Mouse (Mus musculus): Measurements from ENCODE around the gene Shld2. TPM values are rescaled to one million over a fixed set of nuclear protein-coding genes. Genes with fewer than 3 reads are reported as not detected.

Shld2 gene
- polyA plus RNA-seq (2015; fragmentation: Nextera tagmentation; extraction: Ambion mirVana) = 8.0 and 8.6 TPM in 2 replicates

- Histone ChIP-seq H3K36me3 (no peaks in the 10 kb centered on the region), H3K4me2 (peak within 1 kb of the TSS; percentile 86), H3K9me3 (replicated peaks) (no peaks in the 10 kb centered on the region), H3K4me3 (peak within 1 kb of the TSS; percentile 95), H3K4me1 (replicated peaks) (peaks cover 19% of the 10 kb centered on the region), H3K27me3 (no peaks in the 10 kb centered on the region), H3K27ac (peak within 1 kb of the TSS; percentile 96), H3K9ac (peak within 1 kb of the TSS; percentile 95)
- WGBS = under 1% methylated on average over 82 of the region's 100 CpGs
- ATAC-seq (replicated peaks; ENCODE audit: insufficient number of reproducible peaks, insufficient read depth, low FRiP score, low read depth) = peak; percentile 96
These were observed at the start of gene Shld2, which contains the start of gene Glud1 for GRCm38 (mm10) chr14:34310234-34310965. TSS of gene Shld2 (minus strand) at chr14:34310493. TSS of gene Glud1 (plus strand) at chr14:34310727.

- no peak for ATAC-seq (replicated peaks; ENCODE audit: insufficient number of reproducible peaks, insufficient read depth, low FRiP score, low read depth)
- H3K4me3 ChIP-seq = no peak overlapping the region
- no peaks in the 10 kb centered on the region for H3K9me3 ChIP-seq (replicated peaks)
- WGBS = 46% methylated on average over 5 of the region's 5 CpGs
- no peak overlapping the region for H3K9ac ChIP-seq
- no peak overlapping the region for H3K27ac ChIP-seq
- peaks cover 7% of the 10 kb centered on the region for H3K4me1 ChIP-seq (replicated peaks)
- H3K4me2 ChIP-seq = no peak overlapping the region
- H3K27me3 ChIP-seq = 0 out of 2 replicates have a peak, but pooled peaks cover 6% of the 10 kb centered on the region
- H3K36me3 ChIP-seq = no peaks in the 10 kb centered on the region
These were observed 49.5 kb upstream of the Shld2 start for GRCm38 (mm10) chr14:34359676-34360244.

- Histone ChIP-seq H3K4me2 (no peak overlapping the region), H3K36me3 (no peaks in the 10 kb centered on the region), H3K27ac (no peak overlapping the region), H3K27me3 (0 out of 2 replicates have a peak, but pooled peaks cover 5% of the 10 kb centered on the region), H3K4me3 (no peak overlapping the region), H3K4me1 (replicated peaks) (0 out of 2 replicates have a peak, but pooled peaks cover under 1% of the 10 kb centered on the region), H3K9me3 (replicated peaks) (no peaks in the 10 kb centered on the region), H3K9ac (no peak overlapping the region)
- no peak for ATAC-seq (replicated peaks; ENCODE audit: insufficient number of reproducible peaks, insufficient read depth, low FRiP score, low read depth)
- WGBS = 73% methylated on average over 7 of the region's 7 CpGs
These were observed 47.6 kb upstream of the Shld2 start for GRCm38 (mm10) chr14:34357671-34358455.

DNA sequence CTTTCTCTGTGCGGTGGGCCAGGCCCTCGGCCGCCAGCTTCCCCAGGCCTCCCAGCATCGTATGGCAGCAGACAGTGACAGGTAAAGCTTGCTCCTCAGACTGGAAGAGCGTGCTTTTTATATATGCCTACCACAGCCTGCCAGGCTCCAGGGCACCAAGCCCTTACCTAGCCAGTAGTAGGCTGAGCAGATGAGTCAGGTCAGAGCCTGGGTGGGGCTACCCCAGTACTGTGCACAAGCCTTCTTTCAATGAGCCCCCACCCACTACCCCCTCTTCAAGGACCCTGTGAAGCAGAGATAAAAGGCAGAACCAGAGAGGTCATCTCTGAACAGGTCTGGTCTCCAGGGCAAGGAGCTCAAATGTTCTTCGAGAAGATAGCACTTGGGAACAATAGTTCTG is 45.0 kb upstream of the Shld2 start, which contains the start of gene Fam25c:
Gene Fam25c, minus strand, starts transcription at position 133 of the 400 bp plus-strand sequence.
- Histone ChIP-seq H3K27me3 (no peaks in the 10 kb centered on the region), H3K27ac (no peak within 1 kb of the TSS), H3K9me3 (replicated peaks) (no peaks in the 10 kb centered on the region), H3K36me3 (no peaks in the 10 kb centered on the region), H3K4me3 (no peak within 1 kb of the TSS), H3K4me2 (no peak within 1 kb of the TSS), H3K9ac (no peak within 1 kb of the TSS), H3K4me1 (replicated peaks) (no peaks in the 10 kb centered on the region)
- WGBS = 65% methylated on average over 6 of the region's 6 CpGs
- ATAC-seq (replicated peaks; ENCODE audit: insufficient number of reproducible peaks, insufficient read depth, low FRiP score, low read depth) = no peak; the same call in 1 of the 2 replicates

GRCm38 (mm10) chr14:34354456-34354855 is 44.2 kb upstream of the Shld2 start:
- no peaks in the 10 kb centered on the region for H3K9me3 ChIP-seq (replicated peaks)
- H3K9ac ChIP-seq = no peak overlapping the region
- no peak overlapping the region for H3K4me2 ChIP-seq
- H3K4me3 ChIP-seq = no peak overlapping the region
- no peak for ATAC-seq (replicated peaks; ENCODE audit: insufficient number of reproducible peaks, insufficient read depth, low FRiP score, low read depth)
- no peaks in the 10 kb centered on the region for H3K27me3 ChIP-seq
- no peak overlapping the region for H3K27ac ChIP-seq
- no peaks in the 10 kb centered on the region for H3K36me3 ChIP-seq
- 72% methylated on average over 4 of the region's 4 CpGs for WGBS
- H3K4me1 ChIP-seq (replicated peaks) = no peaks in the 10 kb centered on the region

DNA sequence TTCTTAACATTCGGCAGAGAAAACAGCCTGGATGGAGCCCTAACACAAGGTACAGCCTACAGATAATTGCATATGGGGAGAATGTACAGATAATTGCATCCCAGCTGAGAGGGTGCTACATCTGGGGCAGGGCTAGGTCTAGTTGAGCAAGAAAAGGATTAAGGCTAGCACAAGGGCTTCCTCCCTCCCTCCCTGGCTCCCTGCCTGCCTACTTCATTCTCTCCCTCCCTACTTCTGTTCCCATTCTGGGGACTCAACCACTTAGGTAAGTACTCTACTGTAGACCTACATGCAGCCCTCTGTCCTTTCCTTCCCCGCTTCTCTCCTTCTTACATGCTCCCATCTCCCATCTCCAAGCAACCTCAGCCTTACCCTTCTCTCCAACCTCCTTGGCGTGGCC is 43.0 kb upstream of the Shld2 start:
- 87% methylated on average over 3 of the region's 3 CpGs for WGBS
- Histone ChIP-seq H3K36me3 (no peaks in the 10 kb centered on the region), H3K9me3 (replicated peaks) (no peaks in the 10 kb centered on the region), H3K4me1 (replicated peaks) (no peaks in the 10 kb centered on the region), H3K4me3 (no peak overlapping the region), H3K4me2 (no peak overlapping the region), H3K27me3 (no peaks in the 10 kb centered on the region), H3K27ac (no peak overlapping the region), H3K9ac (no peak overlapping the region)
- ATAC-seq (replicated peaks; ENCODE audit: insufficient number of reproducible peaks, insufficient read depth, low FRiP score, low read depth) = no peak

GRCm38 (mm10) chr14:34352523-34352922 is 42.2 kb upstream of the Shld2 start:
- H3K9me3 ChIP-seq (replicated peaks) = no peaks in the 10 kb centered on the region
- 61% methylated on average over 6 of the region's 6 CpGs for WGBS
- ATAC-seq (replicated peaks; ENCODE audit: insufficient number of reproducible peaks, insufficient read depth, low FRiP score, low read depth) = no peak
- no peak overlapping the region for H3K4me2 ChIP-seq
- no peak overlapping the region for H3K9ac ChIP-seq
- H3K4me1 ChIP-seq (replicated peaks) = no peaks in the 10 kb centered on the region
- no peak overlapping the region for H3K4me3 ChIP-seq
- no peaks in the 10 kb centered on the region for H3K27me3 ChIP-seq
- H3K27ac ChIP-seq = no peak overlapping the region
- no peaks in the 10 kb centered on the region for H3K36me3 ChIP-seq

GRCm38 (mm10) chr14:34351660-34352059 is 41.4 kb upstream of the Shld2 start:
- Histone ChIP-seq H3K27ac (no peak overlapping the region), H3K9me3 (replicated peaks) (no peaks in the 10 kb centered on the region), H3K9ac (no peak overlapping the region), H3K36me3 (no peaks in the 10 kb centered on the region), H3K4me1 (replicated peaks) (no peaks in the 10 kb centered on the region), H3K27me3 (no peaks in the 10 kb centered on the region), H3K4me2 (no peak overlapping the region), H3K4me3 (no peak overlapping the region)
- no peak for ATAC-seq (replicated peaks; ENCODE audit: insufficient number of reproducible peaks, insufficient read depth, low FRiP score, low read depth)
- WGBS = 69% methylated on average over 3 of the region's 3 CpGs

GRCm38 (mm10) chr14:34349007-34349406 is 38.7 kb upstream of the Shld2 start:
- H3K4me2 ChIP-seq = no peak overlapping the region
- no peak for ATAC-seq (replicated peaks; ENCODE audit: insufficient number of reproducible peaks, insufficient read depth, low FRiP score, low read depth)
- H3K27ac ChIP-seq = no peak overlapping the region
- no peaks in the 10 kb centered on the region for H3K4me1 ChIP-seq (replicated peaks)
- H3K9me3 ChIP-seq (replicated peaks) = no peaks in the 10 kb centered on the region
- 85% methylated on average over 8 of the region's 8 CpGs for WGBS
- H3K36me3 ChIP-seq = 0 out of 2 replicates have a peak, but pooled peaks cover 5% of the 10 kb centered on the region
- H3K27me3 ChIP-seq = no peaks in the 10 kb centered on the region
- H3K9ac ChIP-seq = no peak overlapping the region
- H3K4me3 ChIP-seq = no peak overlapping the region

- Histone ChIP-seq H3K9ac (no peak overlapping the region), H3K27me3 (no peaks in the 10 kb centered on the region), H3K4me1 (replicated peaks) (no peaks in the 10 kb centered on the region), H3K4me3 (no peak overlapping the region), H3K9me3 (replicated peaks) (no peaks in the 10 kb centered on the region), H3K27ac (no peak overlapping the region), H3K36me3 (peaks cover 9% of the 10 kb centered on the region; the same call in 1 of the 2 replicates), H3K4me2 (no peak overlapping the region)
- ATAC-seq (replicated peaks; ENCODE audit: insufficient number of reproducible peaks, insufficient read depth, low FRiP score, low read depth) = no peak
- WGBS = 70% methylated on average over 7 of the region's 7 CpGs
These were observed 38.0 kb upstream of the Shld2 start for GRCm38 (mm10) chr14:34348301-34348700.

DNA sequence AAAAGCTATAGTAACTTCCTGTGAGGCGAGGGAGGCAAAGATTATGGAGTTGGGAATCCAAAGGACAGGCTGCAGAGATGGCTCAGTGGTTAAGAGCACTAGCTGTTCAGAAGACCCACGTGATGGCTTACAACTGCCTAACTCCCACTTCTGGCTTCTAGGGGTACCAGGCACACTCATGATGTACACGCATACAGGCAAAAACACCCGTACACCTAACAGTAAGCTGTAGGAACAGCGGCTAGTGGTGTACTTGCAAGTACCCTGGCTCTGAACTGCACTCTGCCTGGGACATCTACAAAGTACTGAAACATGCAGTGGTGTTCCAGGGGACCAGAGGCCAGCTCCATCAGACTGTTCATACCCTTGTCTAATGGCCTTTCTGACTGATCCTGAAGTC is 36.8 kb upstream of the Shld2 start:
- H3K9me3 ChIP-seq (replicated peaks) = no peaks in the 10 kb centered on the region
- H3K4me3 ChIP-seq = no peak overlapping the region
- H3K9ac ChIP-seq = no peak overlapping the region
- no peak overlapping the region for H3K4me2 ChIP-seq
- H3K36me3 ChIP-seq = peaks cover 21% of the 10 kb centered on the region
- no peaks in the 10 kb centered on the region for H3K27me3 ChIP-seq
- H3K27ac ChIP-seq = no peak overlapping the region
- WGBS = 91% methylated on average over 5 of the region's 5 CpGs
- ATAC-seq (replicated peaks; ENCODE audit: insufficient number of reproducible peaks, insufficient read depth, low FRiP score, low read depth) = no peak
- H3K4me1 ChIP-seq (replicated peaks) = no peaks in the 10 kb centered on the region

Data from heart, embryonic 15.5 days (tissue).